Mouse (Mus musculus): ENCODE results near the gene Il2rb.

DNA sequence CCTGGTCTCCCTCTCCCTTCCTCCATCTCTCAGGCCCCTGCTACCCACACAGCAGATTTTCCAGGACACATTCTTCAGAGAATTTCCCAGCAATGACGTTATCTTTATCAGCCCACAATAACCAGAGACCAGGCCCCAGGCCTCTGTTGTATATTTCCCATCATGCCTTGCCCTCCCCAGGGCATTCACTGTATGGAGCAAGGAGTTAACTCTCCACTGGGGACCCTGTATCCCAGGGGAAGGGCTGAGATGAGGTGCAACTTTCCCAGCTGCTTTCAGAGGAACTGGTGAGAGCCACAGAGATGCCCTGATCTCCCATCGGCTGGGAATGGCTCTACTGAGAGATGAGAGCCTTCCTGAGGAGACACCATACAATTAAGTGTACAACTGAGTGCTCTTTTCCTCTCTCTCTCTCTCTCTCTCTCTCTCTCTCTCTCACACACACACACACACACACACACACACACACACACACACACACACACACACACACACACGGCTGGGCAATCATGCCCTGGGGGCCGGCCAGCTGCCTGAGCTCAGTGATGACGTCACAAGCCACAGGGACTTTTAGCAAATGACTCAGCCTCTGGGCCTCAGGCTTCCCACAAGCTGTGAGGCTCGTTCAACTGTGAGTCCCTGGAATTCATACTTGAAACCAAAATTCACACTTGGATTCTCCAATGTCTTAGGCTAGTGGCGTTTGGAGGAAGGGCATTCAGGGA lies 45.2 kb downstream of the Il2rb start:
- no peak for TF ChIP-seq CTCF (IDR thresholded peaks at IDR 0.05; ENCODE audit: insufficient read depth, low read length)
- TF ChIP-seq POLR2A (IDR thresholded peaks at IDR 0.05; ENCODE audit: borderline replicate concordance, extremely low read depth, low read depth, low read length) = no peak

All from lung, adult 2 months (tissue).